Mouse (Mus musculus) MEL (cell line): ENCODE measurements around the gene Prok1. TPM values are rescaled to one million over a fixed set of nuclear protein-coding genes. Genes with fewer than 3 reads are reported as not detected.

Experiments used
- DNase-seq: peaks from one replicate; pipeline ENCODE4 v3.0.0; 2011; ENCODE audit warnings: low read depth, low spot score
- H3K27ac ChIP-seq: 2 replicates; pipeline ENCODE4 v1.5.1; 2012; ENCODE audit warnings: low read depth, mild to moderate bottlenecking, control low read depth, low read length, moderate library complexity; ENCODE audit not compliant: control insufficient read depth
- H3K27me3 ChIP-seq, 2 experiments: fragments of 150-350 bp in 1 of 2; sonication (generic) in 1 of 2; 2 replicates each; pipeline ENCODE4 v1.6.1; 2012; ENCODE audit warnings: low read length in 2 of 2, mild to moderate bottlenecking in 2 of 2, improper control_type of control experiment in 1 of 2, moderate library complexity in 1 of 2; ENCODE audit not compliant: insufficient read depth in 2 of 2, control insufficient read depth in 1 of 2
- H3K36me3 ChIP-seq, 2 experiments: 2 replicates each; pipeline ENCODE4 v1.6.1; 2012 to 2014; ENCODE audit warnings: low read length in 2 of 2, improper control_type of control experiment in 1 of 2, inconsistent platforms in 1 of 2, mild to moderate bottlenecking in 1 of 2; ENCODE audit not compliant: insufficient read depth in 2 of 2, control insufficient read depth in 1 of 2
- H3K4me1 ChIP-seq, 2 experiments: fragments of 150-350 bp in 1 of 2; sonication (generic) in 1 of 2; 2 replicates each; pipeline ENCODE4 v1.6.1; 2012; ENCODE audit warnings: low read length in 2 of 2, improper control_type of control experiment in 1 of 2, mild to moderate bottlenecking in 1 of 2; ENCODE audit not compliant: insufficient read depth in 2 of 2, control insufficient read depth in 1 of 2
- H3K4me3 ChIP-seq, 2 experiments: fragments of 150-350 bp in 1 of 2; sonication (generic) in 1 of 2; 2 replicates each; pipeline ENCODE4 v1.5.1; 2012; ENCODE audit warnings: low read depth in 2 of 2, low read length in 2 of 2, mild to moderate bottlenecking in 2 of 2, moderate library complexity in 2 of 2, control low read depth in 1 of 2, improper control_type of control experiment in 1 of 2; ENCODE audit not compliant: control insufficient read depth in 1 of 2, insufficient read depth in 1 of 2
- H3K79me2 ChIP-seq: 2 replicates; pipeline ENCODE4 v1.6.1; 2012; ENCODE audit warnings: mild to moderate bottlenecking, low read length, moderate library complexity; ENCODE audit not compliant: control insufficient read depth, poor library complexity, insufficient read depth
- H3K9ac ChIP-seq: 2 replicates; pipeline ENCODE4 v1.6.1; 2012; ENCODE audit warnings: low read depth, mild to moderate bottlenecking, control low read depth, low read length, moderate library complexity; ENCODE audit not compliant: control insufficient read depth, poor library complexity, severe bottlenecking
- H3K9me3 ChIP-seq: fragments of 150-350 bp; sonication (generic); replicated peaks from 2 replicates; pipeline ENCODE4 v1.6.1; 2012; ENCODE audit warnings: mild to moderate bottlenecking, low read length, improper control_type of control experiment, moderate library complexity; ENCODE audit not compliant: insufficient read depth
- CHD2 ChIP-seq: IDR thresholded peaks from 2 replicates; pipeline ENCODE4 v1.6.1; 2011; ENCODE audit warnings: low read length, improper control_type of control experiment
- E2F4 ChIP-seq: IDR thresholded peaks from 2 replicates; pipeline ENCODE4 v1.6.1; 2011; ENCODE audit warnings: low read depth, low read length, improper control_type of control experiment, borderline replicate concordance
- ELF1 ChIP-seq: IDR thresholded peaks from 2 replicates; pipeline ENCODE4 v1.6.1; 2014; ENCODE audit warnings: low read depth, mild to moderate bottlenecking, inconsistent platforms, low read length, improper control_type of control experiment, moderate library complexity
- EP300 ChIP-seq, 2 experiments: IDR thresholded peaks; 2 replicates each; pipeline ENCODE4 v1.6.1; 2011; ENCODE audit warnings: improper control_type of control experiment in 2 of 2, low read length in 2 of 2, low read depth in 1 of 2, mild to moderate bottlenecking in 1 of 2
- ETS1 ChIP-seq: IDR thresholded peaks from 2 replicates; pipeline ENCODE4 v1.6.1; 2012; ENCODE audit warnings: low read depth, mild to moderate bottlenecking, inconsistent platforms, low read length, improper control_type of control experiment, moderate library complexity
- HCFC1 ChIP-seq: IDR thresholded peaks from 2 replicates; pipeline ENCODE4 v1.6.1; 2012; ENCODE audit warnings: low read depth, mild to moderate bottlenecking, inconsistent platforms, low read length, improper control_type of control experiment, moderate library complexity
- JUND ChIP-seq: IDR thresholded peaks from 2 replicates; pipeline ENCODE4 v1.6.1; 2011; ENCODE audit warnings: low read depth, mild to moderate bottlenecking, improper control_type of control experiment, low read length
- MAFK ChIP-seq: IDR thresholded peaks from 2 replicates; pipeline ENCODE4 v1.6.1; 2011; ENCODE audit warnings: low read depth, mild to moderate bottlenecking, low read length, improper control_type of control experiment, borderline replicate concordance
- MAZ ChIP-seq: IDR thresholded peaks from 2 replicates; pipeline ENCODE4 v1.6.1; 2012; ENCODE audit warnings: low read depth, mild to moderate bottlenecking, inconsistent platforms, low read length, improper control_type of control experiment
- MXI1 ChIP-seq: IDR thresholded peaks from 2 replicates; pipeline ENCODE4 v1.6.1; 2011; ENCODE audit warnings: mild to moderate bottlenecking, low read depth, low read length, improper control_type of control experiment
- MYB ChIP-seq: IDR thresholded peaks from 2 replicates; pipeline ENCODE4 v1.6.1; 2011; ENCODE audit warnings: mild to moderate bottlenecking, low read depth, low read length, improper control_type of control experiment
- NELFE ChIP-seq: IDR thresholded peaks from 2 replicates; pipeline ENCODE4 v1.6.1; 2011; ENCODE audit warnings: low read depth, low read length, improper control_type of control experiment
- NRF1 ChIP-seq: IDR thresholded peaks from 2 replicates; pipeline ENCODE4 v1.6.1; 2014; ENCODE audit warnings: low read depth, mild to moderate bottlenecking, inconsistent platforms, low read length, improper control_type of control experiment, moderate library complexity; ENCODE audit not compliant: poor library complexity, insufficient read depth, severe bottlenecking
- POLR2A ChIP-seq, 2 experiments: IDR thresholded peaks; 2 replicates each; pipeline ENCODE4 v1.6.1; 2011 to 2012; ENCODE audit warnings: low read length in 2 of 2, mild to moderate bottlenecking in 2 of 2, control low read depth in 1 of 2, improper control_type of control experiment in 1 of 2, low read depth in 1 of 2, moderate library complexity in 1 of 2; ENCODE audit not compliant: control insufficient read depth in 1 of 2, insufficient read depth in 1 of 2, poor library complexity in 1 of 2
- RAD21 ChIP-seq: IDR thresholded peaks from 2 replicates; pipeline ENCODE4 v1.6.1; 2011; ENCODE audit warnings: mild to moderate bottlenecking, low read depth, low read length, improper control_type of control experiment
- SIN3A ChIP-seq: IDR thresholded peaks from 2 replicates; pipeline ENCODE4 v1.6.1; 2012; ENCODE audit warnings: low read length, improper control_type of control experiment, inconsistent platforms
- TAL1 ChIP-seq: IDR thresholded peaks from 2 replicates; pipeline ENCODE4 v1.6.1; 2012; ENCODE audit warnings: mild to moderate bottlenecking, inconsistent platforms, low read length, moderate library complexity, mixed read lengths
- UBTF ChIP-seq: IDR thresholded peaks from 2 replicates; pipeline ENCODE4 v1.6.1; 2012; ENCODE audit warnings: low read depth, mild to moderate bottlenecking, inconsistent platforms, low read length, improper control_type of control experiment, moderate library complexity, borderline replicate concordance; ENCODE audit not compliant: insufficient read depth
- USF1 ChIP-seq: IDR thresholded peaks from 2 replicates; pipeline ENCODE4 v1.6.1; 2014; ENCODE audit warnings: low read depth, mild to moderate bottlenecking, inconsistent platforms, low read length, improper control_type of control experiment, moderate library complexity
- ZKSCAN1 ChIP-seq: IDR thresholded peaks from 2 replicates; pipeline ENCODE4 v1.6.1; 2012; ENCODE audit warnings: low read depth, mild to moderate bottlenecking, inconsistent platforms, low read length, improper control_type of control experiment, moderate library complexity
- ZMIZ1 ChIP-seq: IDR thresholded peaks from 2 replicates; pipeline ENCODE4 v1.6.1; 2012; ENCODE audit warnings: low read depth, mild to moderate bottlenecking, inconsistent platforms, low read length, improper control_type of control experiment, moderate library complexity
- ZNF384 ChIP-seq: IDR thresholded peaks from 2 replicates; pipeline ENCODE4 v1.6.1; 2012; ENCODE audit warnings: low read depth, mild to moderate bottlenecking, inconsistent platforms, low read length, improper control_type of control experiment
- polyA plus RNA-seq, 2 experiments: library from polyadenylated mRNA; stranded (reverse) in 1 of 2; unstranded in 1 of 2; fragments of >175 nt in 1 of 2; fragments of >200 nt in 1 of 2; gene quantifications; 2 replicates each; pipeline versions ENCODE4 v1.2.1 to v1.2.4; 2012; ENCODE audit warnings: low replicate concordance in 2 of 2, low read depth in 1 of 2; ENCODE audit not compliant: insufficient read length in 2 of 2, insufficient read depth in 1 of 2, missing spikeins in 1 of 2
- total RNA-seq: library from RNA; depleted of rRNA; stranded (reverse); fragments of 300-350 nt; gene quantifications from 2 replicates; pipeline ENCODE4 v1.2.3, GENCODE M21; 2012

The Prok1 gene
- total and polyA plus RNA-seq, 3 experiments: not detected

GRCm38 (mm10) chr3:107241389-107242094 lies 2.0 kb upstream of the Prok1 start:
- Histone ChIP-seq H3K79me2 (no peaks in the 10 kb centered on the region), H3K36me3 (no peaks in the 10 kb centered on the region), H3K4me1 (no peaks in the 10 kb centered on the region), H3K9me3 (no peaks in the 10 kb centered on the region), H3K27me3 (peaks cover 16 to 25% of the 10 kb centered on the region in 2 experiments), H3K4me3 (no peak overlapping the region), H3K27ac (no peak overlapping the region), H3K9ac (no peak overlapping the region)
- no peak for DNase-seq
- TF ChIP-seq MAFK (no peak), ZMIZ1 (no peak), MAZ (no peak), ZKSCAN1 (no peak), TAL1 (no peak), EP300 (IDR thresholded peaks at IDR 0.05; ENCODE audit: low read depth in 1 of 2, low read length in 2 of 2) (no peak), POLR2A (IDR thresholded peaks at IDR 0.05; ENCODE audit: control insufficient read depth in 1 of 2, insufficient read depth in 1 of 2, low read depth in 1 of 2, low read length in 2 of 2, poor library complexity in 1 of 2) (no peak)

GRCm38 (mm10) chr3:107238471-107238980 lies 981 bp downstream of the Prok1 start:
- H3K9ac ChIP-seq: no peak overlapping the region

GRCm38 (mm10) chr3:107238051-107238450 lies 1.5 kb downstream of the Prok1 start:
- no peak overlapping the region for H3K4me3 ChIP-seq
- no peaks in the 10 kb centered on the region for H3K79me2 ChIP-seq
- no peaks in the 10 kb centered on the region for H3K4me1 ChIP-seq
- peaks cover 0 to 7% of the 10 kb centered on the region in 2 experiments; a peak in 1 of 4 replicates for H3K27me3 ChIP-seq
- H3K9ac ChIP-seq: no peak overlapping the region
- H3K27ac ChIP-seq: no peak overlapping the region
- no peak for DNase-seq
- TF ChIP-seq ELF1 (no peak), EP300 (IDR thresholded peaks at IDR 0.05; ENCODE audit: low read depth in 1 of 2, low read length in 2 of 2) (no peak), HCFC1 (no peak), JUND (no peak), USF1 (no peak), NRF1 (no peak), UBTF (no peak), ZKSCAN1 (no peak)
- no peaks in the 10 kb centered on the region for H3K36me3 ChIP-seq
- no peaks in the 10 kb centered on the region for H3K9me3 ChIP-seq

More at GRCm38 (mm10) chr3:107238471-107238980, 981 bp downstream of the Prok1 start:
- H3K9me3 ChIP-seq: no peaks in the 10 kb centered on the region
- H3K4me1 ChIP-seq: no peaks in the 10 kb centered on the region
- H3K27me3 ChIP-seq: peaks cover under 1 to 7% of the 10 kb centered on the region in 2 experiments; a peak in 3 of 4 replicates
- DNase-seq: no peak
- H3K79me2 ChIP-seq: no peaks in the 10 kb centered on the region
- no peaks in the 10 kb centered on the region for H3K36me3 ChIP-seq
- no peak for TF ChIP-seq ETS1
- TF ChIP-seq NELFE: no peak
- no peak for TF ChIP-seq MXI1
- TF ChIP-seq RAD21: no peak
- no peak for TF ChIP-seq POLR2A (IDR thresholded peaks at IDR 0.05; ENCODE audit: control insufficient read depth in 1 of 2, insufficient read depth in 1 of 2, low read depth in 1 of 2, low read length in 2 of 2, poor library complexity in 1 of 2)
- no peak for TF ChIP-seq ZNF384
- TF ChIP-seq E2F4: no peak
- TF ChIP-seq SIN3A: no peak
- no peak for TF ChIP-seq CHD2
- no peak for TF ChIP-seq MYB
- no peak overlapping the region for H3K27ac ChIP-seq
- H3K4me3 ChIP-seq: no peak overlapping the region
